Mouse (Mus musculus): ENCODE data around the gene Plpp7. TPM values are rescaled to one million over a fixed set of nuclear protein-coding genes. Genes with fewer than 3 reads are reported as not detected.

The Plpp7 gene
- total RNA-seq (2021) = 3.0 and 3.6 TPM in 2 replicates
- long read RNA-seq, experiment 1, transcript Plpp7-201 (2 exons, 1,947 nt) = major isoform, 12 of 14 reads
- long read RNA-seq, experiment 1, partial matches to known transcripts = 0 of 14 reads
- long read RNA-seq, experiment 1, other reads (novel, unspliced or antisense) = 1 of 14 reads
- long read RNA-seq, experiment 2, transcript Plpp7-201 (2 exons, 1,947 nt) = major isoform, 7 of 8 reads
- long read RNA-seq, experiment 2, partial matches to known transcripts = 1 of 8 reads
- long read RNA-seq, experiment 2, other reads (novel, unspliced or antisense) = 0 of 8 reads

- DNase-seq = peak; percentile 72
Observed at GRCm38 (mm10) chr2:32095351-32096121, at the start of gene Plpp7. Gene Plpp7, plus strand, starts transcription at chr2:32095528.

- DNase-seq = no peak
Observed at GRCm38 (mm10) chr2:32046009-32046408, 49.3 kb upstream of the Plpp7 start.

DNA sequence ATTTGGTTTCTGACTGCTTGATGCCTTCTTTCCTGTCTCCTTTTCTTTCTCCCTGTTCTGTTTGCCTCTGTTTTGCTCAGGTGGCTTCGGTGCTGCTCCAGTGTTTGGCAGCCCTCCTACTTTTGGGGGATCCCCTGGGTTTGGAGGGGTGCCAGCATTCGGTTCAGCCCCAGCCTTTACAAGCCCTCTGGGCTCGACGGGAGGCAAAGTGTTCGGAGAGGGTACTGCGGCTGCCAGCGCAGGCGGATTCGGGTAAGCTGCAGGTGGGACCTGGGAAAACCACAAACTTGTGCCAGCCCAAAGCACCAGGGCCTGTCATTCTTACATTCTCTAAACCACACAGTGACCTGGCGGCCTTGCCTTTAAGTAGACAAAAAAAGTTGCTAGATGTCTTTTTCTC is 48.0 kb upstream of the Plpp7 start:
- no peak for DNase-seq

DNA sequence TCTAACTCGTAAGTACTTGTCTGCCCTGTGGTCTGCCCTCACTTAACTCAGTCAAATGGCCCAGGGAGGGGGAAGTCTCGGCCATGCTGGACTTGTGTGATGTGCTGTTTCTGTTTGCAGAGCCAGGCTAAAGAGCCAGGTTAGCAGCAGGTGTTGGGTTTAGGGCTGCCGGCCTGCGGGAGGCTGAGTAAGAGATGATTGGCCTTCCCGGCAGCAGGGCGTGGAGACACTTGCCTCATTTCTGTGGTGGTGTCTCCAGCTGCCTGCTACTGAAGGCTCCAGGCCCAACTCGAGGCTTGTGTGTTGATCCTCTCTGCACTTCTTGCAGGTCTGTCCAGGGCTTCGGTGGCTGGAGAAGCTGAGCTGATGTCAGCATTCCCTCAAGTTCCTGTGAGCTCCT is 43.5 kb upstream of the Plpp7 start:
- no peak for DNase-seq

GRCm38 (mm10) chr2:32052418-32052817 is 42.9 kb upstream of the Plpp7 start:
- no peak for DNase-seq

DNA sequence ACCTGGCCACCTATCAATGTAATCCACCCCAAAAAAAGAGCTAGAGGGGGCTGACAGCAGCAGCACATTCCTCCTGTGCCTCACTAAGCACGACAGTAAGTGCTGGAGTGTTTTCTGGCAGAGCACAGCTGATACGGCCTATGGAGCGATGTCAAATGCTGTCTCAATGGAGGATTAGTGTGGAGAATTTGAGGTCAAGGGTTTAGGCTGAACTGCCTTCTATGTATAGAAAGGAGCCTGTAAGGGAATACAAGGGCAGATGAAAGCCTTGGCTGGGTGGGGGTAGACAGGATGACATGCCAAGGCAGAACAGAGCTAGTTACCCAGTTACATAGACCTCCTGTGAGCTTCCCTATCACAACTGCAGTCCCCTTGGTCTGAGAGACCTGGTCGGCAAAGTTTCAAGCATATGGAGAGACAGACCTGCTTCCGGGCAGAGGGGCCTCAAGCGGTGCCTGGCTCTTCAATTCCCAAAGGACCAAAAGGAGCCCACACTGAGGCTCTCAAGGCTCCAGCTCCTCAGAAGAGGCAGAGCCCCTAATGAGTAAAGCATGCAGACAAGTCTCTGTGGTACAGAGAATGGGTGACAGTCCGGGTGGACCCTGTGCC is 39.9 kb upstream of the Plpp7 start:
- no peak for DNase-seq

- no peak for DNase-seq
Observed at GRCm38 (mm10) chr2:32056524-32056923, 38.8 kb upstream of the Plpp7 start.

GRCm38 (mm10) chr2:32057360-32057759 is 38.0 kb upstream of the Plpp7 start:
- DNase-seq = no peak

GRCm38 (mm10) chr2:32057794-32058193 is 37.5 kb upstream of the Plpp7 start:
- DNase-seq = no peak

- no peak for DNase-seq
Observed at GRCm38 (mm10) chr2:32058241-32058640, 37.1 kb upstream of the Plpp7 start.

- no peak for DNase-seq
Observed at GRCm38 (mm10) chr2:32058716-32059115, 36.6 kb upstream of the Plpp7 start.

GRCm38 (mm10) chr2:32059613-32060012 is 35.7 kb upstream of the Plpp7 start:
- no peak for DNase-seq

DNA sequence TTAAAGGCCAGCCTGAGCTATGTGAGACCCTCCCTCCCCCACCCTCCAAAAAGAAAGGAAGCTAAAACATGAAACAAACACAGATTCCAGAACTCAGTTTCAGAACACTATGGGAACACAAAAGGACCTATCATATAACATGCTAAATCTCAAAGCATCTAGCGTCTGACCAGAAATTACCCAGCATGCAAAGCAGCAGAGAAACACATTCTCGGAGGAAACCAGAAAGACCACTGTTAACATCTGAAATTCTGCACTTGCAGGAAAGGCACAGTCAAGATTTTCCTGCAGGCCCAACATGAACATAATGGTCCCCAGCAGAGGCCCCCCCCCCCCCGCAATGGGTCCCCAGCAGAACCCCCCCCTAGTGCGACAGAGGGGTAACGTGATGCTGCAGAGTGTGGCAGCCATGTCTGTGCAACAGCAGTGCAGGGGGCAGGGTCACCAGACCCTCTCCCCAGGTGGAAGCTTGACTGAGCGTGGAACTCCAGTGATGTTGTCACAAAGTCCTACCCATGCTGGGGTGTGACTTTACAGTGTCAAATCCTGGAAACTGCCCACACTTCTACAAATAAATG is 35.0 kb upstream of the Plpp7 start:
- no peak for DNase-seq

DNA sequence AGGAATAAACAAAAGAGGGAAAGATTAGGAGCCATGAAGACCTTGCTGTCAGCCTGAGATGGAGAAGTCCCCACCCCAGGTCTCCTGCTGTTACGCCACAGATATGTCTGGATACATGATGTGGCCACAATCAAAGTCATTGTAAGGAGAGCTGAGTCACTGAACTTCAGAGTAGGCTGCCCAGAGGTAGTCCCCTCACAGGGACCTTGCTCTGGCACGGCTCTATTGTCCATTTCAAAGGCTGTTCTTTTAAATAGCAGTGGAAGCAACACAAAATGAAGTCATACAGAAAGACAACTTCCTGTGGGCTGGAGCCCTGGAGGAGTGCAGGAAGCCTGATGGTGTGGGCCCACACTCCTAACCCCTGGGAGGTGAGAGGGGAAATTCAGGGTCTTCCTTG is 34.1 kb upstream of the Plpp7 start:
- no peak for DNase-seq

- DNase-seq = no peak
Observed at GRCm38 (mm10) chr2:32061722-32062505, 33.4 kb upstream of the Plpp7 start.

GRCm38 (mm10) chr2:32062626-32063410 is 32.5 kb upstream of the Plpp7 start:
- DNase-seq = no peak

DNA sequence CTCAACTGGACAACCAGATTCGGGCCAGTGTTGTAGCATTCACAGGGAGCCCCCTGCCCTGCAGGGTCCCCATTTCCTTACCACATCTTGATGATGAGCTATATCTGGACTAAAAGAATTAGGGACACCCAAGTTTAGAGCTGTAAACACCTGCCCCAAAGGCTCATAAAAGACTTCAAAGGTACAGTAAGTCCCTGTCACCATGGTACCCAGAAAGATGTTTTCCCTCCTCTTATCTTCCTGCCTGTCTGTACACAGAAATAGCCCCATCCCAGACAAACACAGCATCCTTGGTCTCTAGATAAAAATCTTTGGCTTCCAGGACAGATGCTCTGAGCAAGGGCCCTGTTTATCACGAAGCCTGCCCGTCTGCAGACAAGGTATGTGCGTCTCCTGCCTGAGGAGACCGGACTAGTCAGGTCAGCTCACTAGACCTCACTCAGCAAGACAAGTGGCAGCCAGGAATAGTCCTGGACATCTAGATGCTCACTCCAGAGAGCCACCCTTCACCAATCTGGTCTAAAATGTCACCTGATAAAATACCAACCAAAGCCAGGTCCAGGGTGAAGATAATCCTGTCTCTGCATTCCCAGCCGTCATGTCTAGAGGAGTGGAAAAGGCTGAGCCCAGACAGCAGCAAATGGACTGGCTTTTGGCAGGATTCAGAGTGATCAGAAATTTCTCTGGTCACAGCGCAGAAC is 31.7 kb upstream of the Plpp7 start:
- no peak for DNase-seq

DNA sequence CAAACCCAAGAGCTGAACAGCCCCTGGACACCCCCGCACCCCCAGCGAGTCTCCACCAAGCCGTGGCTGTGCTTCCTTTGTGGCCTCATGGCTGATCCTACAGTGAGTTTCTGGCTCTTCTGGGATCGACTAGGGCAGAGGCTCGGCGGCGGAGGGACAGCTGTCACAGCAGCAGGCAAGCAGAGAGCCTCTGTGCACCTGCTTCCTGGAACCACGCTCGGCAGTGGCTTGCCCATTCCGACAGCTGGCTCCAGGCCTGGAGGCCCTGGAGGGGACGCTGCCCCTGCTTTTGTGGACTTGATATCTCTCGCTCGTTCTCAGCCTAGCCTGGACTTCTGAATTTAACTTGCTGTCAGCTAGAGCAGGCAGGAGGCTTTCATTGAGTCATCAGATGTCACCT is 30.4 kb upstream of the Plpp7 start:
- no peak for DNase-seq

GRCm38 (mm10) chr2:32065371-32065791 is 29.9 kb upstream of the Plpp7 start:
- no peak for DNase-seq

GRCm38 (mm10) chr2:32066005-32066404 is 29.3 kb upstream of the Plpp7 start:
- peak; percentile 51 for DNase-seq
